Mouse (Mus musculus): ENCODE data around the gene Gpr21. TPM values are rescaled to one million over a fixed set of nuclear protein-coding genes. Genes with fewer than 3 reads are reported as not detected.
A peak's percentile ranks its signal among the peaks of the same experiment; 100 is the strongest.

Gpr21 gene
- polyA plus RNA-seq, 1 experiment, result not detected

DNA sequence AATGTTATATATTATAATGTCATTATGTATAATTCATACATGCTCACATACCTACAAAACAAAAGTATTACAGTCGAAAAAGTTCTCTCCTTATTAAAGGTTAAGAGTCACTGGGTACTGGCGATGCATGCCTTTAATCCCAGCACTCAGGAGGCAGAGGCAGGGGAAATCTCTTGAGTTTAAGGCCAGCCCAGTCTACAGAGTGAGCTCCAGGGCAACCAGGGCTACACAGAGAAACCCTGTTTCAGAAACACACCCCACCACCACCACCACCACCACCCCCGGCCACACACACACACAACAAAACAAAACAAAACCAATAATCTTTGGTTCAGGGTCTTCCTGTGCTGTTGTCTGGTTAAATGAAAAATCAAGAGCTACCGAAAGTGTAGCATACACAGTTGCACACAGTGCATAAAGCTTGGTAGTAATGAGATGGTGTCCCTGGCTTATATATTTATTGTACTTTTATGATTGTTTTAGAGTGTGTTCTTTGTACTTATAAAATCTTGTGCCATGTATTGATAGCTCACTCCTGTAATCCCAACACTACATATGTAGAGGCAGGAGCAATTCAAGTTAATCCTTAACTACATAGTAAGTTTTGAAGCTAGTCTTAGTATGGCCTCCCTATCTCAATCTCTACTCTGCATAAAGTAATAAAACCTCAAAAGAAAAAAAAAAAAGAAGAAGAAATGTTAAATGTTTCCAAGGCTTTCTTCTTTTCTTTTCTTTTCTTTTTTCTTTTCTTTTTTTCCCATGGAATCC lies 4.8 kb upstream of the Gpr21 start:
- WGBS, result 91% methylated on average over 4 of the region's 4 CpGs
- TF ChIP-seq CTCF (IDR thresholded peaks at IDR 0.05; ENCODE audit: insufficient read depth, low read depth, low read length) (no peak), POLR2A (IDR thresholded peaks at IDR 0.05; ENCODE audit: insufficient read depth, low read depth, low read length) (no peak)
- Histone ChIP-seq H3K27ac (ENCODE audit: insufficient read depth, low read depth, low read length) (no peak overlapping the region), H3K4me1 (ENCODE audit: control insufficient read depth, insufficient read depth, low read length) (peaks cover 2% of the 10 kb centered on the region), H3K4me3 (ENCODE audit: insufficient read depth, low read depth, low read length) (no peak overlapping the region)

DNA sequence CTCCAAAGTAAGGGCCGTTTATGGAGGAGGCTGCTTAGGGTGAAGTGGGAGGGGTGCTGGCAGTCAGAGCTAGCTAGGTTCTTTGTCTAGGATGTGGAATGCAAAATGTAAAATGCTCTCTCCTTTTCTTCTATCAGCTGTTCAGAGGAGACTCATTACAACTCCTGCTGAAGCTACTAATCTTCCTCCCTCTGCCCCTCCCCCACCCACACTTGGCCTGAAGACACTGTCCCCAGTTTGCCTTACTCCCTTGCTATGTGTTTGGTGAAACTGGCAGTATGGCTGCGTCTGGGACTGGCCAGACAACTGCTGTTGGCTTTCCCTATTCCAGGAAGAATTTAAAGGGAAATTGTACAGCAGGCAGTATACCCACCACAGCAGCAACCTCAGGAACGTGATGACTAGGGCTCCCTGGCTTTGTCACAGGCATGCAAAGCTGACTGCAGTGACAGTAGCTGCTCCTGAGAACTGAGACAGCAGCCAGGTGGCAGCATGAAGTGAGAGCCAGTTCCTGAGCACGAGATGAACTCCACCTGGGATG lies 860 bp downstream of the Gpr21 start:
- Histone ChIP-seq H3K4me3 (ENCODE audit: insufficient read depth, low read depth, low read length) (peak overlapping the region; percentile 40), H3K27ac (ENCODE audit: insufficient read depth, low read depth, low read length) (peak overlapping the region; percentile 71), H3K4me1 (ENCODE audit: control insufficient read depth, insufficient read depth, low read length) (peaks cover 8% of the 10 kb centered on the region)
- 13% methylated on average over 4 of the region's 4 CpGs for WGBS
- TF ChIP-seq POLR2A (IDR thresholded peaks at IDR 0.05; ENCODE audit: insufficient read depth, low read depth, low read length) (no peak), CTCF (IDR thresholded peaks at IDR 0.05; ENCODE audit: insufficient read depth, low read depth, low read length) (no peak)

DNA sequence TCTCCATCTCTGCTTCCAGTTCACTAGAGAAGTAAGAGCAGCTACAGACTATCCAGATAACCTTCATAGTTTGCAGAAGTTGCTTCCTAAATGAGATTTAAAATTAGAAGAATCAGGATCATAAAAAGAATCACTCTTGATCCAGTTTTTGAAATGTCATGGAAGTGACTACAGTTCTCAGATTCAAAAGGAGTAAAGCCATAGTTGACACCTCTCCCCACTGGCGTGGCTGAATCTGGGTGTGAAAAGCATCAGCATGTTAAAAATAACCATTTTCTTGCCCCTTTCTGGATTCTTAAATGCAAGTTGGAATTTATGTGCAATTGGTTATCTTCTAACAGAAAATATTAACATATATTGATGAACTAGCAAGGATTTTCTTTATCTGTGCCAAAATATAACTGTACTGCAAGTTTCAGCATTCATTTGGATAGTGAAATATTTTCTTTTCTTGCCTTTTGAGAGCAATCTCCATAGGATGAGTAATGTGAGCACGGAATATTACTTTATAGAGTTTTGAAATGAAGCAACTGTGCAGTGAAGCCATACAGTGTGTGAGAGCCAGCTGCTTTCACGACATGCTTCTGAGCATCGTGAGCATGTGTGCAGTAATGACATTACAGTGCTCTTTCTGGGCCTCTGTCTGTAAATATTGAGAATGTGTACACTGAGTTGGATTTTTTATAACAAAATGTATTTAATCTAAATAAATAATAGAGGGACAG lies 2.6 kb downstream of the Gpr21 start:
- Histone ChIP-seq H3K27ac (ENCODE audit: insufficient read depth, low read depth, low read length) (peak overlapping the region; percentile 71; the same call in 1 of the 2 replicates), H3K4me3 (ENCODE audit: insufficient read depth, low read depth, low read length) (no peak overlapping the region), H3K4me1 (ENCODE audit: control insufficient read depth, insufficient read depth, low read length) (peaks cover 9% of the 10 kb centered on the region)
- WGBS, result 48% methylated on average over 4 of the region's 4 CpGs
- TF ChIP-seq POLR2A (IDR thresholded peaks at IDR 0.05; ENCODE audit: insufficient read depth, low read depth, low read length) (no peak), CTCF (IDR thresholded peaks at IDR 0.05; ENCODE audit: insufficient read depth, low read depth, low read length) (no peak)

DNA sequence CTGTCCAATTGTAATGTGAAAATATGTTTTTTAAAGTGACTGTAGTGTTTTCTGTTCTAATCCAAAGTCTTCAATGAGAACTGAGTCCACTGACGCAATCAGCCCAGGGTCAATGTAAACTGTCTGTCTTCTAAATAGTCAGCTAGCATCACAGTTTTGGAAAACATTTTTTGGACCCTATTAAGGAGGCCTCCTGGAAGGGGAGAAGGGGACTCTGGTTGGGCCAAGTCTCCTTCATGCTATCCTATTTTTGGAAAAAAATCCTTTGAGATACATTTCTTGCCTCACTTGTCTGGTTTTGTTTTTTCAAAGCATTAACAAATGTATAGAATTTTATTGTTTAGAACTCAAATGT lies 3.1 kb downstream of the Gpr21 start:
- Histone ChIP-seq H3K4me3 (ENCODE audit: insufficient read depth, low read depth, low read length) (no peak overlapping the region), H3K4me1 (ENCODE audit: control insufficient read depth, insufficient read depth, low read length) (peaks cover 9% of the 10 kb centered on the region), H3K27ac (ENCODE audit: insufficient read depth, low read depth, low read length) (no peak overlapping the region)
- TF ChIP-seq CTCF (IDR thresholded peaks at IDR 0.05; ENCODE audit: insufficient read depth, low read depth, low read length) (no peak), POLR2A (IDR thresholded peaks at IDR 0.05; ENCODE audit: insufficient read depth, low read depth, low read length) (no peak)
- WGBS, result 88% methylated on average over 1 of the region's 1 CpGs

DNA sequence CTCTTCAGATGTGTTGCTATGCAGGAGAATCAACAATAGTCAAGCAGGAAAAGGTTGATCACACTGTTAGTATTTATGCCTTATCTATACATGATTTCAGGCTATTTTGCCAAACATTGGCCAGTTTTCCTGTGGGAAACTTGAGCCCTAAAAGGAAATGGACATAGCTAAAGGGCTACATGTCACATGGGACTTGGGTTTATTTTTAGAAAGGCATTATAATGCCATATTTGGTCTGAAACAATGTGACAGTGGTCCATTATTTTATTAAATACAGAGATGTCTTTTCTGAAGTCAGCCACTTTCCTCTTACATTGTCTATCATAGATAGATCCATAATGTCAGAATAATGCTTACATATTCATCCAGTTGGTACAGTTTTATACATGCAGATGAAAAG lies 11.5 kb downstream of the Gpr21 start:
- TF ChIP-seq CTCF (IDR thresholded peaks at IDR 0.05; ENCODE audit: insufficient read depth, low read depth, low read length), result no peak
- no peak for TF ChIP-seq POLR2A (IDR thresholded peaks at IDR 0.05; ENCODE audit: insufficient read depth, low read depth, low read length)
- H3K27ac ChIP-seq (ENCODE audit: insufficient read depth, low read depth, low read length), result no peak overlapping the region
- H3K4me3 ChIP-seq (ENCODE audit: insufficient read depth, low read depth, low read length), result no peak overlapping the region
- H3K4me1 ChIP-seq (ENCODE audit: control insufficient read depth, insufficient read depth, low read length), result 0 out of 2 replicates have a peak, but pooled peaks cover 2% of the 10 kb centered on the region

DNA sequence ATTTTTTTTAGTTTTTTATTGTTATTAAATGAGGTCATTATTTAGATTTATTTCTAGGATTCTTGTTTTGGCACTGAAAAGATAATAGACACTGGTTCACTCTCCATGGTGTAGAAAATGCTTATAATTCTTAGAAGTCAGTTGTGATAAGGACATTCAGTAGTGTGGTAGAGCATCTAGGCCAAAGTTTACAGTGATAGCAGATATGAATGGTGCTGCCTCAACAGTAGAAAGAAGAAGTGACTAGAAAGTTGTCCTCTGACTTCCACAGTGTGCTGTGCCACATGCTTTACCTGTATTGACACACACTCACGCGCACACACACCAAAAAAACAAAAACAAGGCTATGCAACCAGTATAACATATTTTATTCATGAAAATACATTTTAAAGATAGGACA lies 13.3 kb downstream of the Gpr21 start:
- Histone ChIP-seq H3K4me1 (ENCODE audit: control insufficient read depth, insufficient read depth, low read length) (no peaks in the 10 kb centered on the region), H3K4me3 (ENCODE audit: insufficient read depth, low read depth, low read length) (no peak overlapping the region), H3K27ac (ENCODE audit: insufficient read depth, low read depth, low read length) (no peak overlapping the region)
- 98% methylated on average over 2 of the region's 2 CpGs for WGBS
- TF ChIP-seq POLR2A (IDR thresholded peaks at IDR 0.05; ENCODE audit: insufficient read depth, low read depth, low read length) (no peak), CTCF (IDR thresholded peaks at IDR 0.05; ENCODE audit: insufficient read depth, low read depth, low read length) (no peak)

DNA sequence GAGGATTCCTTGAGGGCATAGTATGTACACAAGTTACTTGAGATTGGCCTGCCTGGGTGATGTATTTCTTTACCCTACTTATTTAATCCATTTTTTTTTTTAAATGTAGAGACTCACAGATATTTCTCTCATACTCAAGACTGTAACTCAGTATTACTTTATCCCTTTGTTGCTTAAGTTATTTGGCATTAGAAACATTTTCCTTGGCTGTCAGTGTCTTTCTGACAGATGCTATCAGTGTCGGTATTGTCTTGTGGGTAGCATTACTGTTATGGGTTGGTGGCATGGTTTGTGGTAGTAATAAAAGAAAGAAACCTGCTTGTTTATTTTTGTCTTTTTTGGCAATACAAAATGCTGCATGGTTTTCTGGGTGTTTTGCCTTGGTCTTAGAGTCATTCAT lies 14.6 kb downstream of the Gpr21 start:
- Histone ChIP-seq H3K4me1 (ENCODE audit: control insufficient read depth, insufficient read depth, low read length) (no peaks in the 10 kb centered on the region), H3K4me3 (ENCODE audit: insufficient read depth, low read depth, low read length) (no peak overlapping the region), H3K27ac (ENCODE audit: insufficient read depth, low read depth, low read length) (no peak overlapping the region)
- 46% methylated on average over 1 of the region's 1 CpGs for WGBS
- TF ChIP-seq POLR2A (IDR thresholded peaks at IDR 0.05; ENCODE audit: insufficient read depth, low read depth, low read length) (no peak), CTCF (IDR thresholded peaks at IDR 0.05; ENCODE audit: insufficient read depth, low read depth, low read length) (no peak)

DNA sequence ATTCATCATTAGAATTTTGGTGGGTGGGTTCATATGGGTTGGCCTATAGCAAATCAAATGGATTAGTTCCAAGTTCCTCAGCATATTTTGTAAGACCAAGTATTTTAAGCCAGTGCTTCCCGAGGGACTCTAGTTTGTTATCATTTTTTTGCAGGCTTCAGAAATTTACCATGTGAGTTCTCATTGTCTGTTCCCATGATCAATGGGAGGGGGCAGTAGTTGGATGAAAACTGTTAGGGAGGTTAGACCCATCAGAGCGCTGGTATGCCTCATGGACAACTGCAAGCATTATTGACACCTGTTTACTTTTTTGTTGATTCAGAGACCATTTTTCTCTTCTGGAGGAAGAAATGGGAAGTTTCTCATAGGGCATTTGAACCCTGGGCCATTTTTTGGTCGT lies 15.5 kb downstream of the Gpr21 start:
- Histone ChIP-seq H3K4me1 (ENCODE audit: control insufficient read depth, insufficient read depth, low read length) (no peaks in the 10 kb centered on the region), H3K4me3 (ENCODE audit: insufficient read depth, low read depth, low read length) (no peak overlapping the region), H3K27ac (ENCODE audit: insufficient read depth, low read depth, low read length) (no peak overlapping the region)
- 77% methylated on average over 3 of the region's 3 CpGs for WGBS
- TF ChIP-seq CTCF (IDR thresholded peaks at IDR 0.05; ENCODE audit: insufficient read depth, low read depth, low read length) (no peak), POLR2A (IDR thresholded peaks at IDR 0.05; ENCODE audit: insufficient read depth, low read depth, low read length) (no peak)

DNA sequence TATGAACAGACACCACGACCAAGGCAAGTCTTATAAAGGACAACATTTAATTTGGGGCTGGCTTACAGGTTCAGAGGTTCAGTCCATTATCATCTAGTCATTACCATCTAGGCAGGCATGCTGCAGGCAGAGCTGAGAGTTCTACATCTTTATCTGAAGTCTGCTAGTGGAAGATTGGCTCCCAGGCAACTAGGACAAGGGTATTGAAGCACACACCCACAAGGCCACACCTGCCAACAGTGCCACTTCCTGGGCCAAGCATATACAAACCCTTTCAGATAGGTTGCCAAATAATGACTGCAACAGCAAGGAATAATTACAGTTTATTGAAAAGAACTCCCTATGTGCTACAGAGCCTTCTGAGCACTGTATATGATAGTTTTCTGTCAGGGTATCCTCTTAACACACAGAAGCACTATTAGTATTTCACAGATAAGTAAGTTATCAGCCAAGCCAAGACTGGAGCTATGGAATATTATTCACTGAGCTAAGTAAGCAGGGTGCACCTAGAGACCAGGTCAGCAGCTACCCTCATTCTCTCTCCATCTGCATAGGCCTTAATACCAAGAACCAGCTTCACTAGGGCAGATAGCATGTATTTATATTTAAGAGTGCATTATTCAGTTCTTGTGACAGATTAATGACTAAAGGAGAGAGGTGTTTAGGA lies 33.3 kb downstream of the Gpr21 start:
- WGBS, result 57% methylated on average over 1 of the region's 1 CpGs

More for the DNA sequence above, 33.3 kb downstream of the Gpr21 start:
- no peak for TF ChIP-seq POLR2A (IDR thresholded peaks at IDR 0.05; ENCODE audit: insufficient read depth, low read depth, low read length)
- TF ChIP-seq CTCF (IDR thresholded peaks at IDR 0.05; ENCODE audit: insufficient read depth, low read depth, low read length), result no peak
- Histone ChIP-seq H3K4me3 (ENCODE audit: insufficient read depth, low read depth, low read length) (no peak overlapping the region), H3K27ac (ENCODE audit: insufficient read depth, low read depth, low read length) (no peak overlapping the region), H3K4me1 (ENCODE audit: control insufficient read depth, insufficient read depth, low read length) (no peaks in the 10 kb centered on the region)

Measured in olfactory bulb, adult 2 months (tissue).